Mouse (Mus musculus) CD8-positive naive resting alpha-beta T cell, adult 2 months (primary cell): ENCODE data around the gene Cavin3.
"Not testable (repeated sequence)": the region's sequence is repeated elsewhere in the genome, so short reads cannot be mapped to it uniquely, and the experiment has no call there.

ENCODE experiments used
- DNase-seq, 2 experiments: peaks; one replicate each; pipeline ENCODE4 v3.0.0; 2022; ENCODE audit warnings: low read depth in 2 of 2, low spot score in 2 of 2

Cavin3 gene

GRCm38 (mm10) chr7:105480561-105481504 lies 1.3 kb downstream of the Cavin3 start:
- DNase-seq, result no peak

- DNase-seq, result no peak
Measured at GRCm38 (mm10) chr7:105480081-105480480, 2.0 kb downstream of the Cavin3 start.

DNA sequence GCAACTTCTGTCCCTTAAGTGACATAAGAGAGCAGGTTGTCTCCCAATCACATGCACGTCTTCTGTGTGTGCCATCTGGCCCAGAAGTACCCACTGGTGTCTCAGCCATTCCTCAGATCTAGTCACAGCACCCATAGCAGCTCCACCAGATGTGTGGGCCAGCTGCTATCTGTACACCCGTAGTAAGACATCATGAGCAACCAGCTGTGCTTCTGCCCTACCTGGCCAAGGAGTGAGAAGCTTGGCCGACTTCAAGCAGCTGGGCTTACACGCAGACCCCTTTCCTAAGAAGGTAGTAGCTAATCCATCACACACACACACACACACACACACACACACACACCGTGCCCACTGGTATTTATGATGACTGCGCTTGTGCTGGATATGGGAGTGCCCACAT lies 2.9 kb downstream of the Cavin3 start:
- no peak for DNase-seq

DNA sequence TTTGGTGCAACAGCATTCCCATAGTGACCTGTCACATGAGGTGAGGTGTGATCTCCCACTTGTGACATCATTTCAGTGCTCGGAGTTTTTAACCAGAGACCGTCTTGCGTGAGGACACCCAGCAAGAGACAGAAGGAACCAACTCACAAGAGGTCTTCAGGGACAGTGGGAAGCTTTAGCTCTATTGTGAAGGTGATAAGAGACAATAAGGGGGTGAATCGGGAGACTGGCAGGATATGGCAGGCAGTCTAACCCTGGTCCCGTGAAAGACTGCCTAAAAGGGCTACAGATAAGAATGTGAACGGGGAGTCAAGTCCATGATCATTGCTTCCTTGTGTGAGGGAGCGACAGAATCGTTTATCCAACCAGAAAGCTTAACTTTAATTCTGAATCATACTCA lies 3.8 kb downstream of the Cavin3 start:
- no peak for DNase-seq

DNA sequence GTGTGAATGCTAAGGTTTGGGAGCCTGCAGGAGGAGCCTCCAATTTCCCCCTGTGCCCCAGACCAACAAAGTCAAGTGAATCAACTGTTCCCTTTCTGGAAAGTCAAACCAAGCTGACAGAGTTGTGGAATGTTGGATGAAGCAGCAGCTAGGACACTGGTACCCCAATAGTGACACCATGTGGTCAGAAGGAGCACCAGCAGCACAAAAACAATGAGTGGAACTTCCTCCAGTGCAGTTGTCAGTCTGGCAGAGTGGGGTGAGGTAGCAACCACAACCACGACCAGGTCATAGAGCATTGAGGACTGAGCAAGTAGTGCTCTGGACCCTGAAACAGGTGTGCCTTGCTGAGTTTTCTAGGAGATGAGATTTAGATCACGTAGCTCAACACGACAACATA lies 4.3 kb downstream of the Cavin3 start:
- DNase-seq, result no peak

- DNase-seq, result no peak
Measured at GRCm38 (mm10) chr7:105477433-105477700, 4.7 kb downstream of the Cavin3 start.

DNA sequence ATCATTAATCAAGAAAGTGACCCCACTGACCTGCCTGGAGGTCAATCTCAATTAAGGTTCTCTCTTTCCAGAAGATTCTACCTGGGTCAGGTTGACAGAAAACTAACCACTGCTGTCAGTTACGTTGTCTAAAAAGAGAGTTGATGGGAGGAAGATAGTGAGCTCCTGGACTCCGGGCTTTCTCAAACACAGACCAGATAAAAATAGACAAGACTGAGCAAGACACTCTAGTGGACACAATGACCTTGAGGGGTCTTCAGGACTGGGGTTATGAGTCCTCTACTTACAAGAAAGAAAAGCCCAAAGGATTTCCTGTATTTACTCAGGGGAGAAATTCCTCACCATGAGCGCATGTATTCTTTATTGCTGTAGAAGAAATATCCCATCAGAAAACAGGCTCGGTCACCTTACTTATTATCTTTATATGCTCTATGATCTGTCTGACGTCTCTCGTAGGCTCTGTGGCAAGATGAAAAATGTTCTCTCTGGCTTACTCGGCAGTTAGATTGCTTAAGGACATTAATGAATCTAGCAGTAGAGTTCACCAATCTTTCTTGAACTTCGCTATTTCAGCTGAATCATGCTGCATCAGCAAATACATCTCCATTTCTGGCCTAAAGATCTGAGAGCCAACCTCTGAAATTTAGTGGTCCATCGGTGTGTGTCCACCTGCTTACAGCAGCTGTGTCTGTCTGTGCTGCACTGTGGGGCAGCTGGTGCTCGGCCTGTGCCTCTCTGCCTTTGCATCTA lies 5.2 kb downstream of the Cavin3 start:
- DNase-seq, result no peak

- DNase-seq, result no peak
Measured at GRCm38 (mm10) chr7:105475396-105475949, 6.6 kb downstream of the Cavin3 start.

DNA sequence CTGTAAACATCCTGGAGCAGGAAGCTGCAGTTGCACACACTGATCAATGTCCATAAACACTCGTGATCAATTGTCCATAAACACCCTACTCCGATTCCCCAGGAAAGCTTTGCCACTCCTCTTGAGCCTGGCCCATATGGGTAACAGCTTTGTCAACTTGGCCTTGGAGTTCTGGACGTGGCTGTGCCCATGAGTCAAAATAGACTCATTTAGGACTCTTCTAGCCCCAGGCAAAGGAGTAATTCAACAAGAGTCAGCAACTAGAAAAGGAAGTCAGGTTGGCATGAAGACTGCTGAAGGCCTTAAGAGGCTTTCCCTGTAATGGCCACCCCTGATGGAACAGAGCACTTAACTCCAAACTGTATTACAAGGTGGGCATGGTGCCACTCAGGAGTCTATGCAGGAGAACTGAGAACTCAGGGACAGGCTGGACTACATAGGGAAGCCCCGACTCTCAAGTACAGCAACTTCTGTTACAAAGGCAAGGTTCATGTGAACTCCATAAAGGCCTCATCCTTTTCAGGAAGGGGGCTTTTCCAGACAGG lies 7.3 kb downstream of the Cavin3 start:
- DNase-seq, result no peak

- DNase-seq, result no peak
Measured at GRCm38 (mm10) chr7:105472607-105473006, 9.5 kb downstream of the Cavin3 start.

GRCm38 (mm10) chr7:105465505-105465904 lies 16.6 kb downstream of the Cavin3 start:
- not testable (repeated sequence) for DNase-seq

GRCm38 (mm10) chr7:105458546-105458945 lies 23.6 kb downstream of the Cavin3 start:
- no peak for DNase-seq

DNA sequence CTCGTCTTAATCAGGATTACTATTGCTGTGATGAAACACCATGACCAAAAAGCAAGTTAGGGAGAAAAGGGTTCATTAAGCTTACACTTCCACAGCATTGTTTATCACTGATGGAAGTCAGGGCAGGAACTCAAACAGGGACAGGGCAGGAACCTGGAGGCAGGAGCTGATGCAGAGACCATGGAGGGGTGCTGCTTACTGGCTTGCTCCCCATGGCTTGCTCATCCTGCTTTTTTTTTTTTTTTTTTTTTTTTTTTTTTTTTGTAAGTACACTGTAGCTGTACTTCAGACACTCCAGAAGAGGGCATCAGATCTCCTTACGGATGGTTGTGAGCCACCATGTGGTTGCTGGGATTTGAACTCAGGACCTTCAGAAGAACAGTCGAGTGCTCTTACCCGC lies 28.8 kb downstream of the Cavin3 start:
- DNase-seq, result not testable (repeated sequence)

DNA sequence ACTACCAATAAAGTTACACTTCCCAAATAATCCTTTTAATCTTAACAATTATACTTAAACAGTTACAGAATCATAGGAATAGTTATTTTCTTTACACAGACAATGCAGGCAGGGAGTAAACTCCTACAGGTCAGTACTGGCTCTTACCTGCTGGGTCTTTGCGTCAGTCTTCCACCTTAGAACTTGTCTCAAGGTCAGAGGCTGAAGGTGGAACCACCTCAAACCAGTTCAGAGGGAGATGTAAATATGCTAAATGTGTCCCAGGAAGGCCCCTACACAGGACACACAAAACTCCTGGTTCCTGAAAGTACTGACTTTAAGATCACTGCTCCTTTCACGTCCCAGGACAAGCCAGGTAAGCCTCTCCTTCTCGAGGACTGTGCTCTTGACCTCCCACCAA lies 37.0 kb downstream of the Cavin3 start:
- no peak for DNase-seq

DNA sequence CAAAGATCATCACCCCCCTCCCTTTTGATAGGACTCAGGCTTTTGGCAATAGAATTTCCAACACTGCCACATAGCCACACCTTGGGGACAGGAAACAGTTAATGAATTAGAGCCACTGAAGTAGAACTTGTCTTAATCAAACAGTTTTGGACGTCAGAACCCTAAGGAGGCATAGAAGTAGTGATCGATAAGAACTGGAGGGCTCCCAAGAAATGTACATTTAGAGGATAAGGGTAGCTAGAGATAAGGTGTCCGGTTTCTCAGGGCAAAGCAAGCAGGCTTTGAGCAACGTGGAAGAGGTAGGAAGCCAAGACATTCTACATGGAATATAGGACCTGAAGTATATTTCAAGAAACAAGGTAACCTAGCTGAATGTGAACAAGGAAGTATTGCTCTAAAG lies 40.7 kb downstream of the Cavin3 start:
- DNase-seq, result no peak

DNA sequence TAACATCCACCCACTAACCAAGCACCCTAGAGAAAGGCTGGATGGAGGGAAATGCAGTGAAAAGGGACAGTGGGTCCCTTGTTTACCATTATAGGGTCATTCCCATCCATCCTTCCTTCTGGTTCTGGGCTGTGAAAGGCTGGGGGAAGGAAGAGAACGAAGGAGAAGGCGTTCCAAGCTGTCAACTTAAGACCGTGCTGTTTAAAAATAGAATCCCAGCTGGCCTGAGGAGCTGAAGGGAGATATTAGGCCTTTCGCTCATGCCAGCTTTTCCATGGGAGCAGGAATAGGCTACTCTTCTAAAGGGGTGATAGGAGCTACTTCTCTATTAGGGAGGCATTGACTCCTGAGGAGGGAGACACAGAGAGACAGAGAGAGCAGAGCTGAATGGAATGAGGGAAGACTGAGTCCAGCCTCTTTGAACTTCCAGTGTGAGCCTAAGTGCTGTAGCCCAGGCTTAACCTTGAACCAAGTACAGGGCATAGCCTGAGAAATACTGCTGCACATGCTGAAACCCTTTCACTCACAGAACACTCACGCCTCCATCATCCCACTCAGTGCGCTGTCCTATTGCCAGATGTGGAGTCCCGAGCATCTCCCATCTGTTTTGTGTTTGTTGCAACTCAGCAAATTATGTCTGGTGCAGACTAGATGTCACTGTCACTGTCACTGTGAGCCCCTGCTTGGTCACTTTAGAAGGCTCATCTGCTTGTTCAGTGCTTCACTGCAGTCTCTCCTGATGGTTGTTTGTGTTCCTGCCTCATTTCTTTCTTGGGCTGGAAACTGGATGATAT lies 43.9 kb downstream of the Cavin3 start:
- DNase-seq, result no peak

GRCm38 (mm10) chr7:105434798-105435197 lies 47.3 kb downstream of the Cavin3 start:
- DNase-seq, result no peak

DNA sequence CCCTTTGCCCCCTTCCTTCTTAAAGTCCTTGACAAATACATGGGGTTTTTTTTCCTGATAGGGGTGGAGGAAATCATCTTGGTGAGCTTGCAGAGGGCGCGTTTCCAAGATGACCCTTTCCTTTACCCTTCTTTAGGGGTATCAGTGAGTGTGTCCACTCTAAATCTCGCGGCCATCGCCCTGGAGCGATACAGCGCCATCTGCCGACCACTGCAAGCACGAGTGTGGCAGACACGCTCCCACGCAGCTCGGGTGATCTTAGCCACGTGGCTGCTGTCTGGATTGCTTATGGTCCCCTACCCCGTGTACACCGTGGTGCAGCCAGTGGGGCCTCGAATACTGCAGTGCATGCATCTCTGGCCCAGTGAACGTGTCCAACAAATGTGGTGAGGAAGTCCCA lies 48.2 kb downstream of the Cavin3 start:
- DNase-seq, result no peak

- DNase-seq, result no peak
Measured at GRCm38 (mm10) chr7:105432058-105432457, 50.0 kb downstream of the Cavin3 start.
